8 mouse cellular contexts compared by ENCODE assay signal in the genomic region with DNA sequence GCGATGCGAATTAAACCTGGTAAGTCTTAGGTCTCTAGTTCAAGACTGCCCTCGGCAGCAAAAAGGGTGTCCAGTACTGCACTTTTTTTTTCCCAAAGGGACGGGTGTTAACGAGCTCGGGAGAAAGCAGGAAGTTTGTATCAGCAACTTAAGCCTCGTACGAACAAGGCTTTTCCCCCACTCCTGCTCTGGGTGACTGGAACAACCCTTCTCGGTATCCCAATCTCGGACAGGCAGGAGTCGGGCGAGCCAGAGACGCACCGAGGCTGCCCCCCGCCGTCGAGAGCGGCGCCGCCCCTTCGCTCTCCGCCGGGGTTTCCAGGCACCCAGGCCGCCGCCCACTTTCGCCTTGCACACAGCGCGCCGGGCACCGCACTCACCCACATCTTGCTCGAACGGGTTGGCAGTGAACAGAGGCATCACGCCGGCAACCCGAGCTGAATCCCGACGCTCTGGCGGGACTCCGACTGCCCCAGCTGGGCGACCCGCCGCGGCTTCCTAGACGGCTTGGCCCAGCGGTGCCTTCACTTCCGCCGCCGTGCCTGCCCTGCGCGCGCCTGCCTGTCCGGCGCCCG. TPM values are rescaled to one million over a fixed set of nuclear protein-coding genes. Genes with fewer than 3 reads are reported as not detected.
A peak's percentile ranks its signal among the peaks of the same experiment; 100 is the strongest.
DNase-seq lines count a peak whose midpoint lies in the region; ATAC-seq and TF ChIP-seq lines count a peak whose summit lies in the region.

No protein-coding gene starts in this region.

- no peak for TF ChIP-seq CTCF in bone marrow, adult 2 months (IDR thresholded peaks at IDR 0.05; ENCODE audit: control insufficient read depth, insufficient read depth, low read length)

- H3K4me1 ChIP-seq in bone marrow, adult 2 months (ENCODE audit: control insufficient read depth, insufficient read depth, low read length), result no peaks in the 10 kb centered on the region; the same call in 1 of the 2 replicates
- peaks cover 17% of the 10 kb centered on the region for H3K4me1 ChIP-seq in hindbrain, embryonic 15.5 days (replicated peaks)
- peaks cover 16% of the 10 kb centered on the region; the same call in 1 of the 2 replicates for H3K4me1 ChIP-seq in lung, embryonic 15.5 days

- peak; percentile 43; the same call in 1 of the 2 replicates for TF ChIP-seq POLR2A in bone marrow, adult 2 months (IDR thresholded peaks at IDR 0.05; ENCODE audit: borderline replicate concordance, control insufficient read depth, low read depth, low read length)

- peak overlapping the region; percentile 99 for H3K27ac ChIP-seq in bone marrow, adult 2 months (ENCODE audit: control insufficient read depth, insufficient read depth, low read depth, low read length, poor library complexity)
- H3K27ac ChIP-seq in hindbrain, embryonic 15.5 days (replicated peaks), result peak overlapping the region; percentile 100
- peak overlapping the region; percentile 98 for H3K27ac ChIP-seq in lung, embryonic 15.5 days

- H3K36me3 ChIP-seq in hindbrain, embryonic 15.5 days, result no peaks in the 10 kb centered on the region
- no peaks in the 10 kb centered on the region for H3K36me3 ChIP-seq in lung, embryonic 15.5 days

- peak overlapping the region; percentile 66 for H3K4me2 ChIP-seq in hindbrain, embryonic 15.5 days
- peak overlapping the region; percentile 74 for H3K4me2 ChIP-seq in lung, embryonic 15.5 days

- peak; percentile 80 for ATAC-seq in erythroid progenitor cell, adult 5-6 weeks (replicated peaks; ENCODE audit: low FRiP score, poor library complexity, severe bottlenecking)
- ATAC-seq in hindbrain, embryonic 15.5 days (ENCODE audit: low FRiP score, low read depth), result peak; percentile 95
- peak; percentile 91 for ATAC-seq in lung, embryonic 15.5 days (ENCODE audit: borderline replicate concordance, extremely low read depth, low FRiP score, low TSS enrichment)

- H3K27me3 ChIP-seq in hindbrain, embryonic 15.5 days, result no peaks in the 10 kb centered on the region
- no peaks in the 10 kb centered on the region for H3K27me3 ChIP-seq in lung, embryonic 15.5 days

- under 1% methylated on average over 54 of the region's 54 CpGs for WGBS in bone marrow, adult 2 months
- under 1% methylated on average over 53 of the region's 54 CpGs for WGBS in hindbrain, embryonic 15.5 days
- under 1% methylated on average over 54 of the region's 54 CpGs for WGBS in lung, embryonic 15.5 days

- H3K9me3 ChIP-seq in hindbrain, embryonic 15.5 days, result no peaks in the 10 kb centered on the region
- H3K9me3 ChIP-seq in lung, embryonic 15.5 days, result no peaks in the 10 kb centered on the region

- peak; percentile 74 for DNase-seq in right cerebral cortex, adult 18-20 months
- no peak for DNase-seq in right cerebral cortex, postnatal 25 days
- DNase-seq in right cerebral cortex, postnatal 14 days, result peak; percentile 70
- DNase-seq in natural killer cell, adult 2 months (ENCODE audit: low spot score in 2 of 2), result no peak

- peak overlapping the region; percentile 85 for H3K9ac ChIP-seq in hindbrain, embryonic 15.5 days
- peak overlapping the region; percentile 95 for H3K9ac ChIP-seq in lung, embryonic 15.5 days

- peak overlapping the region; percentile 99 for H3K4me3 ChIP-seq in bone marrow, adult 2 months (replicated peaks; ENCODE audit: control insufficient read depth, low read depth, low read length)
- H3K4me3 ChIP-seq in hindbrain, embryonic 15.5 days, result peak overlapping the region; percentile 97
- H3K4me3 ChIP-seq in lung, embryonic 15.5 days, result peak overlapping the region; percentile 87

RNA-seq across cellular contexts. Expression of gene Stam2, which starts 0.3 kb away (rescaled TPM):
- 1.3 and 6.3 TPM in 2 replicates for polyA plus RNA-seq in bone marrow, adult 2 months (2011; ENCODE audit: insufficient read depth, insufficient read length, low replicate concordance, missing spikeins)
- 4.2 and 5.8 TPM in 2 replicates for total RNA-seq in erythroid progenitor cell, adult 5-6 weeks (2015; ENCODE audit: low replicate concordance)
- 4.1 and 6.0 TPM in 2 replicates for total RNA-seq in erythroid progenitor cell, adult 5-6 weeks (2017; ENCODE audit: low replicate concordance)
- 35.8 and 35.9 TPM in 2 replicates for polyA plus RNA-seq in hindbrain, embryonic 15.5 days (2015; fragmentation: Nextera tagmentation; extraction: Ambion mirVana)
- polyA plus RNA-seq in lung, embryonic 15.5 days (2015; fragmentation: Nextera tagmentation; extraction: Ambion mirVana), result 32.7 and 39.6 TPM in 2 replicates

Comparison
In these comparisons a context has a peak if more than half of its experiments do, and no peak if none do; other contexts are left out.
1. DNase-seq: peak in right cerebral cortex, adult 18-20 months (single experiment) and right cerebral cortex, postnatal 14 days (single experiment); none in right cerebral cortex, postnatal 25 days (single experiment) and natural killer cell, adult 2 months (0 of 2).
2. Peak in every context shown above with its lines, with median percentiles within 50 percentile points of each other: H3K27ac ChIP-seq, H3K4me3 ChIP-seq and ATAC-seq.